Mouse (Mus musculus) CH12.LX (cell line): ENCODE data around the gene Rprd1b. TPM values are rescaled to one million over a fixed set of nuclear protein-coding genes. Genes with fewer than 3 reads are reported as not detected.

Experiments
- DNase-seq: peaks from one replicate; pipeline ENCODE4 v3.0.0-alpha.2; 2013; ENCODE audit errors: extremely low read depth
- H3K27ac ChIP-seq: 2 replicates; pipeline ENCODE4 v1.5.1; 2012; ENCODE audit warnings: low read depth, mild to moderate bottlenecking, control low read depth, moderate library complexity; ENCODE audit not compliant: insufficient read depth
- H3K27me3 ChIP-seq: replicated peaks from 2 replicates; pipeline ENCODE3; 2012; ENCODE audit warnings: inconsistent platforms
- H3K36me3 ChIP-seq, 2 experiments: replicated peaks in 1 of 2; 2 replicates each; pipeline versions ENCODE3 to v1.6.1; 2012; ENCODE audit warnings: inconsistent platforms in 1 of 2, low read length in 1 of 2, mild to moderate bottlenecking in 1 of 2, mixed read lengths in 1 of 2, moderate library complexity in 1 of 2; ENCODE audit not compliant: control insufficient read depth in 1 of 2, insufficient read depth in 1 of 2
- H3K4me1 ChIP-seq, 2 experiments: 2 replicates each; pipeline ENCODE4 v1.6.1; 2012; ENCODE audit warnings: inconsistent platforms in 1 of 2, moderate library complexity in 1 of 2; ENCODE audit not compliant: insufficient read depth in 2 of 2, control insufficient read depth in 1 of 2
- H3K4me2 ChIP-seq: 2 replicates; pipeline ENCODE4 v1.6.1; 2012; ENCODE audit warnings: low read depth, mild to moderate bottlenecking, control low read depth; ENCODE audit not compliant: poor library complexity, insufficient read depth, severe bottlenecking
- H3K4me3 ChIP-seq, 3 experiments: fragments of 150-350 bp in 1 of 3; sonication (generic) in 1 of 3; replicated peaks in 1 of 3; 2 replicates each; pipeline versions ENCODE3 to v1.5.1; 2011 to 2012; ENCODE audit warnings: low read depth in 2 of 3, low read length in 2 of 3, mild to moderate bottlenecking in 2 of 3, moderate library complexity in 2 of 3, control low read depth in 1 of 3, improper control_type of control experiment in 1 of 3, inconsistent platforms in 1 of 3, mixed read lengths in 1 of 3; ENCODE audit not compliant: poor library complexity in 1 of 3
- H3K79me2 ChIP-seq: replicated peaks from 2 replicates; pipeline ENCODE4 v1.6.1; 2012; ENCODE audit warnings: mild to moderate bottlenecking, moderate library complexity; ENCODE audit not compliant: control insufficient read depth, poor library complexity, insufficient read depth, severe bottlenecking; ENCODE audit errors: extremely low read depth
- H3K9ac ChIP-seq: 2 replicates; pipeline ENCODE4 v1.6.1; 2012; ENCODE audit warnings: low read depth, mild to moderate bottlenecking, control low read depth, moderate library complexity; ENCODE audit not compliant: insufficient read depth
- H3K9me3 ChIP-seq: replicated peaks from 2 replicates; pipeline ENCODE3; 2012; ENCODE audit warnings: low read length, inconsistent platforms, mixed read lengths
- CHD2 ChIP-seq: IDR thresholded peaks from 2 replicates; pipeline ENCODE4 v1.6.1; 2011; ENCODE audit warnings: low read length, improper control_type of control experiment
- ELF1 ChIP-seq: IDR thresholded peaks from 2 replicates; pipeline ENCODE4 v1.6.1; 2014; ENCODE audit warnings: low read depth, mild to moderate bottlenecking, inconsistent platforms, low read length, improper control_type of control experiment
- IRF4 ChIP-seq: IDR thresholded peaks from 2 replicates; pipeline ENCODE4 v1.6.1; 2014; ENCODE audit warnings: low read depth, mild to moderate bottlenecking, inconsistent platforms, low read length, improper control_type of control experiment
- JUND ChIP-seq: conservative IDR thresholded peaks from 2 replicates; pipeline ENCODE4 v1.6.1; 2011; ENCODE audit warnings: low read depth, low read length, improper control_type of control experiment
- KAT2A ChIP-seq: IDR thresholded peaks from 2 replicates; pipeline ENCODE4 v1.6.1; 2012; ENCODE audit warnings: low read length, improper control_type of control experiment, inconsistent platforms; ENCODE audit not compliant: insufficient replicate concordance
- MAFK ChIP-seq: IDR thresholded peaks from 2 replicates; pipeline ENCODE4 v1.6.1; 2011; ENCODE audit warnings: low read length, improper control_type of control experiment; ENCODE audit not compliant: insufficient replicate concordance
- MEF2A ChIP-seq: IDR thresholded peaks from 2 replicates; pipeline ENCODE4 v1.6.1; 2014; ENCODE audit warnings: low read depth, mild to moderate bottlenecking, inconsistent platforms, low read length, improper control_type of control experiment, borderline replicate concordance
- NELFE ChIP-seq: IDR thresholded peaks from 2 replicates; pipeline ENCODE4 v1.6.1; 2011; ENCODE audit warnings: low read depth, low read length, improper control_type of control experiment
- NRF1 ChIP-seq: IDR thresholded peaks from 2 replicates; pipeline ENCODE4 v1.6.1; 2014; ENCODE audit warnings: low read depth, mild to moderate bottlenecking, inconsistent platforms, low read length, improper control_type of control experiment, moderate library complexity
- PAX5 ChIP-seq: IDR thresholded peaks from 2 replicates; pipeline ENCODE4 v1.6.1; 2012; ENCODE audit warnings: low read length, inconsistent platforms, mixed read lengths
- POLR2A ChIP-seq: IDR thresholded peaks from 2 replicates; pipeline ENCODE4 v1.6.1; 2011; ENCODE audit warnings: low read depth, mild to moderate bottlenecking, improper control_type of control experiment, low read length
- POLR2AphosphoS2 ChIP-seq: IDR thresholded peaks from 2 replicates; pipeline ENCODE4 v1.6.1; 2011; ENCODE audit warnings: low read depth, low read length, improper control_type of control experiment
- RAD21 ChIP-seq: IDR thresholded peaks from 2 replicates; pipeline ENCODE4 v1.6.1; 2011; ENCODE audit warnings: low read depth, mild to moderate bottlenecking, low read length, improper control_type of control experiment, moderate library complexity
- SIN3A ChIP-seq: IDR thresholded peaks from 2 replicates; pipeline ENCODE4 v1.6.1; 2012; ENCODE audit warnings: low read length, improper control_type of control experiment, inconsistent platforms
- TCF12 ChIP-seq: IDR thresholded peaks from 2 replicates; pipeline ENCODE4 v1.6.1; 2014; ENCODE audit warnings: low read depth, mild to moderate bottlenecking, inconsistent platforms, low read length, improper control_type of control experiment
- UBTF ChIP-seq: IDR thresholded peaks from 2 replicates; pipeline ENCODE4 v1.6.1; 2012; ENCODE audit warnings: low read depth, mild to moderate bottlenecking, inconsistent platforms, low read length, improper control_type of control experiment, moderate library complexity
- USF1 ChIP-seq: IDR thresholded peaks from 2 replicates; pipeline ENCODE4 v1.6.1; 2014; ENCODE audit warnings: low read depth, mild to moderate bottlenecking, inconsistent platforms, low read length, improper control_type of control experiment
- USF2 ChIP-seq: conservative IDR thresholded peaks from 2 replicates; pipeline ENCODE4 v1.6.1; 2011; ENCODE audit warnings: low read depth, low read length, improper control_type of control experiment
- ZNF384 ChIP-seq: IDR thresholded peaks from 2 replicates; pipeline ENCODE4 v1.6.1; 2012; ENCODE audit warnings: low read depth, low read length, improper control_type of control experiment, inconsistent platforms
- dilution Hi-C: fragments of 300-500 bp; cut with MboI; formaldehyde crosslinking; loops from 2 replicates; pipeline ENCODE4 v1.14.3; 2020; ENCODE audit warnings: low sequenced_read_pairs; ENCODE audit not compliant: extremely low pct_unique_long_range_greater_than_20kb, extremely low pct_ligation_motif_present
- in situ Hi-C: fragments of 300-500 bp; cut with MboI; formaldehyde crosslinking; loops from 3 replicates; pipeline ENCODE4 v1.14.3; 2019; ENCODE audit warnings: low sequenced_read_pairs, low pct_ligation_motif_present, low pct_unique_long_range_greater_than_20kb, mixed read lengths
- polyA plus RNA-seq: library from polyadenylated mRNA; unstranded; fragments of >175 nt; gene quantifications from 2 replicates; pipeline ENCODE4 v1.2.1, GENCODE M21; 2012; ENCODE audit warnings: low read depth; ENCODE audit not compliant: insufficient read length
- total RNA-seq, 2 experiments: library from RNA; depleted of rRNA; stranded (reverse); fragments of 300-350 nt in 1 of 2; fragments of >200 nt in 1 of 2; gene quantifications; 2 replicates each; pipeline ENCODE4 v1.2.3; 2012 to 2014

The Rprd1b gene
- total and polyA plus RNA-seq, 3 experiments, result 11.8 to 33.1 (median 16.4) TPM

DNA sequence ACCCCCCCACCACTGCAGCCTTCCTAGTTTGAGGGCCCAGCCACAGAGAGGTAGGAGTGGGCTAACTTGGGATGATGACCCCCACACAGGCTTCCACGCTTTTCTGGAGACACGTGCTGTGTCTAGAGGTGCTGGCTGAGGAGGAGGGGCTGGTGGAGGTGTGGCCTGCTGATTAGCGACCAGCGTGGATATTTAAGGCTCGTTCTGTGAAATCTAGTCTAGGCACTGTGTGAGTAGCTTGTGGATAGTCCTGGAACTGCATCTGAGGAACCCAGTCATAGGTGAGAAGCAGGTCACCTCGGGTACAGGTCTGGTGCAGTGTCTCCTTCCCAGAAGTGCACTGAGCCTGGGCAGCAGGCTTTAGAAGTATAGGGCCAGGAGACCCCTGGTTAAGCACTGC is 88.4 kb downstream of the Rprd1b start:
- TF ChIP-seq PAX5, result no peak
- no peak for TF ChIP-seq TCF12
- TF ChIP-seq MAFK, result no peak
- TF ChIP-seq IRF4, result no peak
- no peak for TF ChIP-seq POLR2A
- no peak for TF ChIP-seq UBTF
- no peak for TF ChIP-seq USF1
- TF ChIP-seq USF2, result no peak
- no peak for TF ChIP-seq ZNF384
- no peak for TF ChIP-seq MEF2A
- TF ChIP-seq ELF1, result no peak
- TF ChIP-seq RAD21, result no peak
- TF ChIP-seq SIN3A, result no peak
- no peak for TF ChIP-seq CHD2

DNA sequence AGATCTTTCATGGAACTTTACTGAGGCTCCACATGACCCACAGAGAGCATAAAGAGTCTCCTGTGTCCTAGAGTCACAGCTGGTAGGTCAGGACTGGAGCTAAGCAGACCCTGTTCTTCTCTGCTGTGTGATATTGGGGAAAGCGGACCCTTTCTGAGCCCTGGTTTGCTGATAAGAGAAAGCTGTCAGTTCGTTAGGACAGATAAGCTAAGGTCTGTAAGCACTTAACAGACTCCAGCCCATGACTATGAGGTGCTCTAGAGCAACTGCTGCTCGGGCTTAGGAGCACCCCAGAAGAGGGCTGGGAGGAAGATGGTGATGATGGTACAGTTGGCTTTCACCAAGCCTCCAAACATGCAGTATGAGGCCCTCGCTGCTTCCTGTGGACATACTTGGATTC is 90.8 kb downstream of the Rprd1b start:
- Histone ChIP-seq H3K27me3 (peaks cover 67% of the 10 kb centered on the region), H3K79me2 (no peaks in the 10 kb centered on the region), H3K9ac (no peak overlapping the region), H3K4me1 (peaks cover 0 to 18% of the 10 kb centered on the region in 2 experiments; a peak in 2 of 4 replicates), H3K9me3 (no peaks in the 10 kb centered on the region), H3K4me3 (no peak overlapping the region), H3K36me3 (no peaks in the 10 kb centered on the region), H3K4me2 (no peak overlapping the region), H3K27ac (no peak overlapping the region)
- in situ Hi-C loops, result no loop called here
- TF ChIP-seq NRF1, result no peak
- no peak for TF ChIP-seq NELFE
- TF ChIP-seq MAFK, result no peak
- no peak for TF ChIP-seq JUND
- no peak for TF ChIP-seq KAT2A
- no peak for TF ChIP-seq POLR2AphosphoS2
- dilution Hi-C loops, result no loop called here
- DNase-seq, result no peak

More for the DNA sequence above, 88.4 kb downstream of the Rprd1b start:
- Histone ChIP-seq H3K36me3 (no peaks in the 10 kb centered on the region), H3K27ac (no peak overlapping the region), H3K4me3 (no peak overlapping the region), H3K4me1 (peaks cover 0 to 18% of the 10 kb centered on the region in 2 experiments; a peak in 2 of 4 replicates), H3K79me2 (no peaks in the 10 kb centered on the region), H3K9me3 (no peaks in the 10 kb centered on the region), H3K27me3 (peaks cover 58% of the 10 kb centered on the region), H3K4me2 (no peak overlapping the region), H3K9ac (no peak overlapping the region)
- no peak for DNase-seq
- in situ Hi-C loops, result no loop called here
- dilution Hi-C loops, result no loop called here
